ENCODE assay signal across 9 mouse cellular contexts in the genomic region with DNA sequence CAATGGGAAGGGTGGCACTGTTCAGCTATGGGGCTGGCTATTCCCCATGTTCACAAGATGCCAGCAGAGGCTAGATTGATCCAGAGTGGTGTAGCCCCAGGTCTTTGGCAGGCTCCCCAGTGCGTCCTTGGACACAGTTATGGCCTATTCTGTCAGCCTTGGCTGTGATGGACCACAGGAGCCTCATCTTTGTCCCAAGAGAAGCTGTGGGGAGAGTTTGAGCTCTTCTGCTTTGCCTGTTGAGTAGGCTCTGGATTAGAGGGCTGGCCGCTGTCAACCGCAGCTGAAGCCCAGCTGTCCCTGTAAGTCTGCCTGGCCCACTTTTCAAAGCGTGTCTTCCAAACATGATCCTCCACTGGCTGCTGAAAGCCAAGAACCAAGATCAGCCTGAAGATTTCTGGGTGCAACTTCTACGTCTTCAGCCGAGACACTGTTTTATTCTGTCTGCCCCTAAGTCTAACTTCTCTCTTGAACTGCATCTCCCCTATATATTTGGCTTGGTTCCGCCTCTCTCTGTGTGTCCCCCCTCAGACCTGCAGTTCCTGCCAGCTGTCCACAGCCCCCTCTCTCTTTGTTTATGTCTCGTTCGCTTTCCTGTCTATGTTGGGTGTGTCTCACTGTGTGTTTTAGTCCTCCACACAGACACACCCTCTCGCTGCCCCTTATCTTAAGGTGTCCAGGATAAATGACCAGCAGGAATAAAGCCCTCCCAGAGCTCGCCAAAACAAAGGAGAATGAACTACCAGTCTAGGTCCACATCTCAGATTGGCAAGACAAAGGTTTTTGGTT. TPM values are rescaled to one million over a fixed set of nuclear protein-coding genes. Genes with fewer than 3 reads are reported as not detected.
DNase-seq lines count a peak whose midpoint lies in the region; ATAC-seq and TF ChIP-seq lines count a peak whose summit lies in the region.
"Had no signal": no experiment of that assay in that cellular context is flagged by ENCODE, and none has a peak within 500 bp of the region (broad histone marks: within the 10 kb centered on the region; RNA-seq: fewer than 3 reads in every experiment).

No protein-coding gene starts in this region.

- TF ChIP-seq CTCF in cerebellum, adult 2 months (IDR thresholded peaks at IDR 0.05; ENCODE audit: borderline replicate concordance, insufficient read depth, low read depth, low read length) = no peak
- TF ChIP-seq CTCF in liver, embryonic 14.5 days (IDR thresholded peaks at IDR 0.05; ENCODE audit: low read depth) = no peak

- peak overlapping the region; percentile 16 for H3K4me2 ChIP-seq in liver, embryonic 14.5 days (ENCODE audit: low read depth)
- H3K4me2 ChIP-seq: midbrain, embryonic 13.5 days had no signal

- no peaks in the 10 kb centered on the region for H3K27me3 ChIP-seq in cerebellum, adult 2 months (ENCODE audit: control insufficient read depth, insufficient read depth, low read length)
- 0 out of 2 replicates have a peak, but pooled peaks cover 3% of the 10 kb centered on the region for H3K27me3 ChIP-seq in heart, embryonic 10.5 days (ENCODE audit: insufficient read depth, poor library complexity, severe bottlenecking)
- H3K27me3 ChIP-seq in liver, embryonic 14.5 days (ENCODE audit: control insufficient read depth, insufficient read depth, low read length) = no peaks in the 10 kb centered on the region
- H3K27me3 ChIP-seq: midbrain, embryonic 13.5 days had no signal

- no peak overlapping the region for H3K4me3 ChIP-seq in cerebellum, adult 2 months (replicated peaks; ENCODE audit: insufficient read depth, low read depth, low read length)
- no peak overlapping the region for H3K4me3 ChIP-seq in heart, embryonic 10.5 days
- H3K4me3 ChIP-seq in liver, embryonic 14.5 days (ENCODE audit: insufficient read depth in 1 of 2, low read depth in 2 of 2, low read length in 2 of 2) = no peak overlapping the region
- H3K4me3 ChIP-seq: midbrain, embryonic 13.5 days had no signal

- no peaks in the 10 kb centered on the region for H3K36me3 ChIP-seq in heart, embryonic 10.5 days
- no peaks in the 10 kb centered on the region for H3K36me3 ChIP-seq in liver, embryonic 14.5 days (replicated peaks; ENCODE audit: control insufficient read depth, insufficient read depth, low read depth)
- H3K36me3 ChIP-seq: midbrain, embryonic 13.5 days had no signal

- TF ChIP-seq POLR2A in cerebellum, adult 2 months (IDR thresholded peaks at IDR 0.05; ENCODE audit: borderline replicate concordance, insufficient read depth, low read length) = no peak

- no peaks in the 10 kb centered on the region; the same call in 1 of the 2 replicates for H3K4me1 ChIP-seq in cerebellum, adult 2 months (ENCODE audit: control insufficient read depth, insufficient read depth, low read length)
- peaks cover 7% of the 10 kb centered on the region; the same call in 1 of the 2 replicates for H3K4me1 ChIP-seq in heart, embryonic 10.5 days
- peaks cover 42 to 55% of the 10 kb centered on the region in 2 experiments for H3K4me1 ChIP-seq in liver, embryonic 14.5 days (replicated peaks; ENCODE audit: control insufficient read depth in 2 of 2, insufficient read depth in 2 of 2, low read length in 1 of 2)
- H3K4me1 ChIP-seq: midbrain, embryonic 13.5 days had no signal

- H3K9ac ChIP-seq in liver, embryonic 14.5 days (replicated peaks) = no peak overlapping the region; the same call in 1 of the 2 replicates
- H3K9ac ChIP-seq: midbrain, embryonic 13.5 days had no signal

- peak; percentile 16 for DNase-seq in cerebellum, adult 9-11 months
- DNase-seq in cerebellum, adult 2 months = no peak
- peak; percentile 36 for DNase-seq in adrenal gland, postnatal 25 days
- DNase-seq in heart, embryonic 10.5 days (ENCODE audit: low spot score) = peak; percentile 83
- peak in 2 of 3 experiments; percentile 36 to 41 for DNase-seq in liver, embryonic 14.5 days (ENCODE audit: low read depth in 3 of 3, low spot score in 3 of 3)
- DNase-seq in MN1 (ENCODE audit: low spot score) = no peak
- no peak for DNase-seq in frontal cortex, postnatal 25 days (ENCODE audit: low spot score in 2 of 2)
- DNase-seq in cerebellum, adult 18-20 months = no peak

- 75% methylated on average over 11 of the region's 11 CpGs for WGBS in cerebellum, adult 2 months
- 63% methylated on average over 11 of the region's 11 CpGs for WGBS in heart, embryonic 10.5 days
- WGBS in liver, embryonic 14.5 days (ENCODE audit: insufficient replicate concordance) = 47% methylated on average over 11 of the region's 11 CpGs

- ATAC-seq in liver, embryonic 14.5 days (ENCODE audit: insufficient read depth) = peak; percentile 56; the same call in 1 of the 2 replicates
- ATAC-seq: midbrain, embryonic 13.5 days had no signal

- H3K27ac ChIP-seq in cerebellum, adult 2 months (ENCODE audit: insufficient read depth, low read length) = no peak overlapping the region
- peak overlapping the region; percentile 77 for H3K27ac ChIP-seq in heart, embryonic 10.5 days
- H3K27ac ChIP-seq in liver, embryonic 14.5 days = no peak overlapping the region; the same call in 1 of the 2 replicates
- H3K27ac ChIP-seq: midbrain, embryonic 13.5 days had no signal

- TF ChIP-seq EP300 in liver, embryonic 14.5 days (IDR thresholded peaks at IDR 0.05; ENCODE audit: low read depth) = no peak

- H3K9me3 ChIP-seq in heart, embryonic 10.5 days = no peaks in the 10 kb centered on the region
- H3K9me3 ChIP-seq in liver, embryonic 14.5 days (ENCODE audit: control insufficient read depth, low read length) = no peaks in the 10 kb centered on the region
- H3K9me3 ChIP-seq: midbrain, embryonic 13.5 days had no signal

RNA-seq across cellular contexts. Expression of a gene that starts 56.7 kb away (rescaled TPM):
- 82.2 and 85.9 TPM in 2 replicates for polyA plus RNA-seq in cerebellum, adult 2 months (2012; rRNA removed)
- 101 and 103 TPM in 2 replicates for total RNA-seq in adrenal gland, postnatal 25 days (2021)
- 21.1 and 25.5 TPM in 2 replicates for polyA plus RNA-seq in heart, embryonic 10.5 days (2016; fragmentation: Nextera tagmentation; extraction: Ambion mirVana)
- polyA plus RNA-seq in liver, embryonic 14.5 days (2012; rRNA removed) = 8.1 and 12.9 TPM in 2 replicates
- 7.3 and 8.7 TPM in 2 replicates for polyA plus RNA-seq in liver, embryonic 14.5 days (2014; fragmentation: Nextera tagmentation; extraction: Ambion mirVana)

Comparison
In these comparisons a context has a peak if more than half of its experiments do, and no peak if none do; other contexts are left out.
1. DNase-seq: peak in cerebellum, adult 9-11 months (single experiment), adrenal gland, postnatal 25 days (single experiment), heart, embryonic 10.5 days (single experiment) and liver, embryonic 14.5 days (2 of 3); none in cerebellum, adult 2 months (0 of 2), MN1 (single experiment), frontal cortex, postnatal 25 days (0 of 2) and cerebellum, adult 18-20 months (0 of 2).